Mouse (Mus musculus) ES-E14 (cell line): ENCODE data around the gene Asb17.

Experiments used
- CHD2 ChIP-seq: IDR thresholded peaks from 2 replicates; pipeline ENCODE4 v1.6.1; 2014; ENCODE audit warnings: mild to moderate bottlenecking, low read depth, low read length, inconsistent platforms
- MAFK ChIP-seq: IDR thresholded peaks from 2 replicates; pipeline ENCODE4 v1.6.1; 2014; ENCODE audit warnings: mild to moderate bottlenecking, low read depth, low read length, inconsistent platforms; ENCODE audit not compliant: insufficient read depth
- ZC3H11A ChIP-seq: IDR thresholded peaks from 2 replicates; pipeline ENCODE4 v1.6.1; 2012; ENCODE audit warnings: low read depth, mild to moderate bottlenecking, inconsistent platforms, low read length, borderline replicate concordance
- ZNF384 ChIP-seq: IDR thresholded peaks from 2 replicates; pipeline ENCODE4 v1.6.1; 2012; ENCODE audit warnings: low read depth, low read length, inconsistent platforms

DNA sequence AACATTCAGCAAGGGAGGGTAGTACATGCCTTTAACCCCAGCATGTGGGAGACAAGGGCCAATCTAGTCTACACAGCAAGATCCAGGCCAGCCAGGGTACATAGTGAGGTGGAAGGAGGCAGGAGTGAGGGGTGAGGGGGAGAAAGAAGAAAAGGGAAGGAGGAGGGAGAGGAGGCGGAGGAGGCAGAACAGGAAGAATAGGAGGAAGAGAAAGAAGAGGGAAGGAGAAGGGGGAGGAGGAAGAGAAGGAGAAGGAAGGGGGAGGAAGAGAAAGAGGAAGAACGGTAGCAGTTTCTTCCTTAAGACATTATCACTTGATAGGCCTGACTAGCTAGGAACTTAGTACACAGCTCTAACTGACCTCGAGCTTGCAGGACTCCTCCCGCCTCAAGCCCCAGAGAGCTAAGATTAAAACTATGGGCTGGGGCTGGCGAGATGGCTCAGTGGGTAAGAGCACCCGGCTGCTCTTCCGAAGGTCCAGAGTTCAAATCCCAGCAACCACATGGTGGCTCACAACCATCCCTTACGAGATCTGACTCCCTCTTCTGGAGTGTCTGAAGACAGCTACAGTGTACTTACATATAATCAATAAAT lies 45.3 kb downstream of the Asb17 start:
- TF ChIP-seq ZNF384 (no peak), CHD2 (no peak), ZC3H11A (no peak), MAFK (no peak)
